Mouse (Mus musculus) urinary bladder, postnatal 4 days (tissue): ENCODE data around the gene Slc4a1.
"Not testable (repeated sequence)": the region's sequence is repeated elsewhere in the genome, so short reads cannot be mapped to it uniquely, and the experiment has no call there.

Experiments used
- DNase-seq, 2 experiments: peaks; one replicate each; pipeline ENCODE4 v3.0.0; 2021 to 2022; ENCODE audit warnings: low spot score in 2 of 2

The Slc4a1 gene

DNA sequence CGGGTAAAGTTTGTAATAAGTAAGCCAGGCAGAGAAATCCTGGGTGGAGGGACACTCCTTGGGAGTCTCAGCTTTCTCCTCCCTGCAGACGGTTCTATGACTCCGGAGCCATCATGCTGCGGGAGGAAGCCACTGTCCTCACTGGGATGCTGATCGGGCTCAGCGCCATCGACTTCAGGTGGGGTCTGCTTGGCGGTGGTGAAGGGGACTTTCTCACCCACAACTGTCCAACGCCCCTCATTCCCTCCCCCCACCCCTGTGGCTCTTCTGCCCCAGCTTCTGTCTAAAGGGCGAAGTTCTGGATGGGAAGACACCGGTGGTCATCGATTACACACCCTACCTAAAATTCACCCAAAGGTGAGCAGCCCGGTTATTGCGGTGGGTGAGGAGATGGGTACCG is 33.1 kb upstream of the Slc4a1 start:
- DNase-seq, result no peak

DNA sequence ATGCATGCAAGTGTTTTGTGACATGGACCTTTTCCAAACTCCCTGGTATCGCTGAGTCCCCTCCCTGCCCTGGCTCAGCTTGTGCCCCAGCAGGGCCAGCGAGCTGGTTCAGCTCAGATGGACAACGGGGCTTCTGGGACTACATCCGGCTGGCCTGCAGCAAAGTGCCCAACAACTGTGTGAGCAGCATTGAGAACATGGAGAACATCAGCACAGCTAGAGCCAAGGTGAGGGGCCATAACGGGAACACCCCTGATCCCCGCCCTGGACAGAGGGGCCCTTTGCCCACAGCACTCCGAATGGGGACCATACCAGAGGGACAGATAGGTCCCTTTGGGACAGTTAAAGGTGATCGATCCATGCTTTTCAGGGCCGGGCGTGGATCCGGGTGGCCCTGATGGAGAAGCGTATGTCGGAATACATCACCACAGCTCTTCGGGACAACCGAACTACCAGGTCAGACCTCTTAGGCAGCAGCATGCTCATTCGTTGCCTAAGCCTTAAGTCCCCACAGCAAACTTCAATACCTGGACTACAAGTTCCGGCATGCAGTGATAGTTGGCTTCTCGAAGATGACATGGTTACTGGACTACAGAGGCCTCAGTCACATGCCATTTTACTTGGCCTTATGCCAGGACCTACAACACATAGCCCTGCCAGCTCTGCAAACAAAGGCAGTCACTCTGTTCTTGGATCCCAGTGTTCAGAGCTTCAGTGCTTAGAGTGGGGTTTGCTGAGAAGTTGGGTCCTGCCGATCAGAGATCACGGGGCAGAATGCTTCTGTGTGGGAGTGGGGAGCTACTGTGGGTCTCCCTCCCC is 32.2 kb upstream of the Slc4a1 start:
- DNase-seq, result no peak

DNA sequence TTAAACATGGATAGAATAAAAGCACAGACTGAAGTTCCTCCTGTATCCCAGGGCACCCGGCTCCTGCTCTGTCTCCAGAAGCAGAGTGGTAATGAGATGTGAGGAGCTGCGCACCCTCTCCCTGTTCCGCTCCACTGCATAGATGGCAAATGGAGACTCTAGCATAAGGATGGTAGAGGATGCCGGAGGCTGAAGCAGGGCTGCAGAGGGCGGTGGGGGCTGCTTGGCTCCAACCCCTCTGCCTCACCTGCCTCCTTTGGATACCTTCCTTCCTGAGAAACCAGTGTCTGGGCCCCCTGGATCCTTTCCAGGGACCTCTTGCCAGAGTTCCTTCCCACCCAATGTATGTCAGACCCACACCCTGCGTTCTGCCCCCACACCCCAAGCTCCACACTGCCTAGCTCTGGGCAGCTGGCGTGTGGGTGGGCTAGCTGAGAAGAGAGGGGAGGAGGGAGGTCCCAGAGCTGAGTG is 30.7 kb upstream of the Slc4a1 start:
- no peak for DNase-seq

DNA sequence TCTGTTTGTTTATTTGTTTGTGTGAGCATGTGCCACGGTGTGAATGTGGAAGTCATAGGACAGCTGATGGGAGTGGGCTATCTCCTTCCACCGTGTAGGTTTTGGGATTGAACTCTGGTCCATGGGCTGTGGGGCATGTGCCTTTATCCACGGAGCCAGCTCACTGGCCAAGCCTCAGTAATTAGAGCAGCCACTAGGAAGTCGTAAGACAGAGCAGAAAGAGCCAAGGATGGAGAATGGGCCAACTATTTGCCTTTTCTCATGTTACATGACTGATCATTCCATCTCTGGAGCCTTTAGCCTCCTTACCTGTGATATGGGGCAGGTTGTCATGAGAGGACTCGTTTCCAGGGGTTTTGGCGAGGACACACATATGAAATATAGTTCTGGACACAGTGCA is 30.3 kb upstream of the Slc4a1 start:
- DNase-seq, result no peak

DNA sequence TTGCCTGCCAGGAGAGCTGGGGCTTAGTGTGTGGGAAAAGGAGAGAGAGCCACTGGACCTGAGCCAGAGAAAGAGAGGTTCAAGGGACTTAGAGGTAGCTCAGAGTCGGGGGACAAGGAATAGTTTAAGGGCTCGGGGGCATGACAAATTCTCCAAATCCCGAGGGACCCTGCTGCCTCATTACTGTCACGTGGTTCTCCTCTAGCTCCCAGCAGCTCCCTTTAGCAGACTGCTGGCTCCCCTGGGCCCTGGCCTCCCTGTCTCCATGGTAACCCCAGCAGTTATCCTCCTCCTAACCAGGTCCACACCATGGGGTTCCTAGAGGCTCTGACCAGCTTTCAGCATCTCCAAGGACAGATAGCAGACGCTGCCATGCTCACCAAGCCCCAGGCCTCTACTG is 29.2 kb upstream of the Slc4a1 start:
- DNase-seq, result no peak

DNA sequence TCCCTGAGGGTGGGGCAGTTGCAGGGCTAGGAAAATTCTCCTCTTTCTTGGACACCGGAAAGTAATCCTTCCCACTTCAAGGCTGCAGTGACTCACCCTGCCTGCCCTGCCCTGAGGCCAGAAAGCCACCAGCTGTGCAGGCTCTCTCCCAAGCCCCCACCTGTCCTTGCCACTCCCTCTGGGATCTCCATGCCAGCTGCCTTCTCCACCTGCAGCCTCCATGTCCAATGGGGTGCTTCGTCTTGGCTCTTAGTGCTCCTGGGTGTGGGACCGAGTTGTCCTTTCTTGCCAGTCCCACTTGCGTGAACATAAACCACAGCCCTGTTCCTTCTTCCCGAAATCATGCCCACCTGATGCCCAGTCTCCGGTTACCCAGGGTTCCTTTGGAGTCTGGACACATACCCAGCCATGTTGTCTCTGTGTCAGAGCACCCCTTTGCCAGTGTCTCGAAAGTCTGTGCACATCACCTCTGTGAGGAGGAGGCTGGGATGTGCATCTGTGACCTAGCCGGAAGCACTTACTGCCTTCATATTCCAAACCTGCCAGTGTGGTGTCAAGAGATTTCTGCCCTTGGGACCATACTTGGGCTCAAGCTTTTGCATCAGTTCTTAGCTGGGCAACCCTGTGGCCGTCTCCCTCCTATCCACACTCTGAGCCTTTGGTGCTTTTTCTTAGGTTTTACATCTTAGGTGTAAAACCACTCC is 28.6 kb upstream of the Slc4a1 start:
- DNase-seq, result no peak

DNA sequence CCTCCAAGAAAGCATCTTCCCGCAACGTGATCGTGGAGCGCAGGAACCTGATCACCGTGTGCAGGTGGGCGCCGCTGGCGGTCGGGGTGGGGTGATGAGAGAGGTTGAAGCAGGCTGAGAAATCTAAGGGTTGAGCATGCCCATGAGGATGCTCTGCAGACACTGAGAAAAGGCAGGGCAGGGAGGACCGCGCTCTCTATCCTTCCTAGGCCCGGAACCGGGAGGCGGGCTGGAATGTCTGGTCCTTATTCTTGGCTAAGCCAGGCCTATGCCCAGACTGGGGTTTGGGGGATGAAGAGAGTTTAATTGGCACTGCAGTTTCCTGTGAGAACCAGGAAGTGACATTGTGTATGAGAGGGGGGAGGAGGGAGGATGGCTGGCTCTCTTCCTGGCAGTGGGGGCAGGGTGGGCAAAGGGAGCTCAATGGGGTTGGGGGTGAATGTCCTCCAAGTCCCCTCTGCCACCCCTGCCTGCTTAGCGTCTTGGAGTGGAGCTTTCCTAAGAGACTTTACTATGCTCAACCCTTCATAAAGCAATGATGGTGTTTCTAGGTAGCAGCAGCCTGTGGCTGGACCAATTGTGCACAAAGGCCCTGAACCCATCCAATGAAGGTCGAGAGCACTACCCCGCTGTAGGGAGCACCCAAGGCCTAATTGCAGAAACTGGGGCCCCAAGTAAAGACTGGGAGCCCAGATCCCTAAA is 27.9 kb upstream of the Slc4a1 start:
- no peak for DNase-seq

DNA sequence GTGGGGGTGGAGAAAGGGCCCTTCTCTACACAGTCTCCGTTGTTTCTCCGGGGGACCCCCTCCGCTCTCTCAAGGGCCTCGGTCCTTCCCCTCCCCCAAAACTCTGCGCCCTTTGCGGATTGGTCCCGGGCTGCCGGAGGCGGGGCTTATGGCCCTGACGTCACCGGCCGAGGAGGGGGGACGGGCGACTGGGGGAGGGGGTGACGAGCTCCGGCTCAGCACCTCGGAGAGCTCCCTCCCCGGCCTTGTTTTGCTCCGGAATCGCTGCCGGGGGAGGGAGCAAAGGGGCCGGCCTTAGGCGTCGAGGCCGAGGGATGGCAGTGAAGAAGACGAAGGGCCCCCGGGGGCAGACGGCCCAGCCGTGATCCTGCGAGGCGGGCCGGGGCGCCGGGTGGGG is 27.2 kb upstream of the Slc4a1 start, which contains the start of gene Rundc3a:
Rundc3a (plus strand) TSS at position 166 of the 397 bp plus-strand sequence.
- DNase-seq, result peak; percentile 79 to 87

DNA sequence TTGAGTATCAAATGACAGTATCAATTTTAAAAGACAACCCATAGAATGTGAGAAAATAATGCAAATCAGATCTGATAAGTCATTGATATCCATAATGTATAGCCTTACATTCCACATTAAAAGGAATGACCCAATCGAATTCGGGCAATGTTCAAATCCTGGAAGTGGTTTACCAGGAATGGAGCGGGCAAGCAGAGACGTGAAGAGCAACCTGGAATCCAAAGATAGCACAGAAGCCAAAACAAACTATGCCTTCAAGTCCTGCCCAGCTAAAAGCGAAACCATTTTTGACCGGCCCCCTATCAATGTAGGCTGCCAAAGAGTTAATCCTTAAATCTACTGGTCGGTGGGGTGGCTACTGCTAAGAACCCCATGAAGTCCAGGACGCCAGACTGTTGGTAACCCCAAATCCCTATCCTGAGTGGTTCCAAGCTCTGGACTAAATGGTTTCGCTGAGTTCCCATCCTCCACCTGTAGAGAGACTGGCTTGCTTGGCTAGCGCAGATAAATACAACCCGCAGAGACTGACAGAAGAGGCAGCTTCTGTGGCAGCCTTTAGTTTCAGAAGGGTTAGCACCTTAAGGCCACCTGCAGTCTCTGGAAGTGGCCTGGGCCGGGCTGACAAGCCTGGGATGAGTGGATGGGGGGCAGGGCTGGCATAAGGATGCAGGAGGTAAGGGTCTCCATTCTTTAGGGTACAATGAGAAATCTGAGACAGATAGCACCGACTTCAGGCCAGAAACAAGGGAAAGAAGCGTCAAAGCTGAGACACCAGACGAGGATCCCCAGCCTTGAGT is 26.6 kb upstream of the Slc4a1 start:
- DNase-seq, result no peak

DNA sequence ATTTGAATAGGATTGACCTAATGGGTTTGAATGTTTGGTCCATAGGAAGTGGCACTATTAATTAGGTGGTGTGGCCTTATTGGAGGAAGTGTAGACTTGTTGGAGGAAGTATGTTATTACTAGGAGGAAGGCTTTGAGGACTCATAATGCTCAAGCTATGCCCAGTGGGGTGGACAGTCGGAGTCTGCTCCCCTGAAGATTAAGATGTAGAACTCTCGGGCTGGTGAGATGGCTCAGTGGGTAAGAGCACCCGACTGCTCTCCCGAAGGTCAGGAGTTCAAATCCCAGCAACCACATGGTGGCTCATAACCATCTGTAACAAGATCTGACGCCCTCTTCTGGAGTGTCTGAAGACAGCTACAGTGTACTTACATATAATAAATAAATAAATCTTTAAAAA is 23.4 kb upstream of the Slc4a1 start:
- not testable (repeated sequence) for DNase-seq

DNA sequence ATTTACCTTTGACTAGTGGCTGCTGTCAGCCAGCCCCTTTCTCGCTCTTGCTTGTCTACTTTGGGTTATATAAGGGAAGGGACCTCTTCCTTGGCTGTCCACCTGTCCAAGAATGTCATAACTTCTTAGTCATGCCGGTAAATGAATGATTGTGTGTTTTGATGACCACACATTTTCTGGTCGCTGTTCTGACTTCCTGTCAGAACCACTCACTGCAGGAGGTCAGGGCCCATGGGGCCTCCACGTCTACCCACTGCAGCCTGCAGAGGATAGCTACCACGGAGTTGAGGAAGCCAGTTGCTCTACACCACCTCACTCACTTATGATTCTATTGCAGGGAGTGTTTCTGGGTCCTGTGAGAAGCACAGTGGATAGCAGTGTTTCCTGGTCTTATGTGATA is 20.1 kb upstream of the Slc4a1 start:
- no peak for DNase-seq

DNA sequence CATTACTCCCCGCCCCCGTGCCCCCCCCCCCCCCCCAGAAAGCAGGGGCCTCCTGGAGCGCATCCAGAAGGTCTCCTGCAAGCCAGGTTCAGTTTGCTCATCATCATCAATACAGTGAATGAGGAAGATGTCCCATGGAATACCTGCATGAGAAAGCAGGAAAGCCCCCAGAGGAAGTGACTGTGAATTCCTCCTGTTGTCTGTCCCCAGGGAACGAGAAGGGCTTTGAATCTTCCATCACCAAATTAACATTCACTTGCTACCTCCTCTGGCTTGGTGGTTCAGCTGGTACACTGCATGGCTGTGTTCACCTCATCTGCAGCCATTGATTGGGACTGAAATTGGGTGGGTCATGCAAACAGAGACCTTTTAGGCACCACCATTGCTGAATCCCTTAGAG is 19.1 kb upstream of the Slc4a1 start:
- DNase-seq, result no peak

DNA sequence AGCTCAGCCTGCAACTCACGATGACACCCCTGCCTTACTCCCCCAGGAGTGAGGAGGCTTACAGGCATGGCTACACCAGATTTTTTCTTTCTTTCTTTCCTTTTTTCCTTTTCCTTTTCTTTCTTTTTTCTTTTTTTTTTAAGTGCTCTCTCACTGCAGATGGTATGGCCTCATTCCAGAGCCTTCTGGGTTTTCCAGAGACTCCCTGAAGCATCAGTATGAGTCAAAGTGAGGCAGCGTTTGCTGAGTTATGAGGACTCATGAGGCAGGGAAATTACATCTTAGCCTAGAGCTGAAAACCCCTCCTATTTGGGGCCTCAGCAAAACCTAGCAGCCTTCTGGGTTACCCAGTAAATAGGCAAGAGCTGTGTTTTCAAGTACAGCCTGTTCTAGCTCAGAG is 18.4 kb upstream of the Slc4a1 start:
- no peak for DNase-seq

DNA sequence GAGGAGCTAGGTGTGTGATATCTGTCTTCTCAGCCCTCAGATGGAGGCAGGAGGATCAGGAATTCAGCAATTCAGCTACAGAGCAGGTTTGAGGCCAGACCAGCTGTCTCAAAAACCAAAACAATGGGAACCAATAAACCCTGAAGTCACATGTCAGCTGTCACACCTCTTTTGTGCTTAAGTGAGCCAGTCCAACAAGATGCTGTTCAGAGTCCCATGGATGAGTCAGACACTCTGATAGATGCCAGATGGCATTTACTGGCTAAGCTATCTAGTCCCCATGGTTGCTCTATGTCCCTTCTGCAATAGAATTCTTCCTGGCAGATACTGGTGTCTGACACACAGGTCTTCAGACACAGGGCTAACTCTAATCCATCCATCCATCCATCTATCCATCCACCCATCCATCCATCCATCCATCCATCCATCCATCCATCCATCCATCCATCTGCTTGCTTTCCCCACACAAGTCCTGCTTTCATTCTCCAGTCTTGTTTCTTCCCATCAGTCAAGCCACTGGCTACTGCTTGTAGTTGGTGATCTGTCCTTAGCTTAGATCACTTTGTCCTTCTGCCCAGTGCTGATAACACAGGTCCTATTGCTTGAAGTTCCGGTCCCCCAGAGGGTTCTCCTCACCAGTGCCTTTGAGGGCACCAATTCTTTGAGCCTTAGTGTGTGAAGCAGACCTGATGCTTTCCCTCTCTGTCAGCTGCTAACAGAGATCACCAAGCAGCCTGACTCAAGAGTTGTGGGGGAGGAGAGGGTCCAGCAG is 17.5 kb upstream of the Slc4a1 start:
- DNase-seq, result no peak

DNA sequence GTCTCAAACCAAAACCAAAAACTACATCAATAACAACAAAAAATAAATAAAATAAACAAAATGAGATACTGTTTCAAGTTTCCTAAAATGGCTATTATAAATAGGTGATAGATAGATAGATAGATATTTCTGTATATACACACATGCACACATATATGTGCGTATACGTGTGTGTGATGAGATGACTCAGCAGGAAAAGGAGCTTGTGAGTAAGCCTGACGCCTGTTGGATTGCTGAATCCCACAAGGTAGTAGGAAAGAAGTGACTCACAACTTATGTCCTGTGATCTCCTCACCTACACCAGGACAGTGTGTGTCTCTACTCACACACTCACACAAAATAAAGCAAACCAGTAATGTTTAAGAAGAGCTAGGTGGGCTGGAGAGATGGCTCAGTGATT is 16.8 kb upstream of the Slc4a1 start:
- DNase-seq, result no peak

DNA sequence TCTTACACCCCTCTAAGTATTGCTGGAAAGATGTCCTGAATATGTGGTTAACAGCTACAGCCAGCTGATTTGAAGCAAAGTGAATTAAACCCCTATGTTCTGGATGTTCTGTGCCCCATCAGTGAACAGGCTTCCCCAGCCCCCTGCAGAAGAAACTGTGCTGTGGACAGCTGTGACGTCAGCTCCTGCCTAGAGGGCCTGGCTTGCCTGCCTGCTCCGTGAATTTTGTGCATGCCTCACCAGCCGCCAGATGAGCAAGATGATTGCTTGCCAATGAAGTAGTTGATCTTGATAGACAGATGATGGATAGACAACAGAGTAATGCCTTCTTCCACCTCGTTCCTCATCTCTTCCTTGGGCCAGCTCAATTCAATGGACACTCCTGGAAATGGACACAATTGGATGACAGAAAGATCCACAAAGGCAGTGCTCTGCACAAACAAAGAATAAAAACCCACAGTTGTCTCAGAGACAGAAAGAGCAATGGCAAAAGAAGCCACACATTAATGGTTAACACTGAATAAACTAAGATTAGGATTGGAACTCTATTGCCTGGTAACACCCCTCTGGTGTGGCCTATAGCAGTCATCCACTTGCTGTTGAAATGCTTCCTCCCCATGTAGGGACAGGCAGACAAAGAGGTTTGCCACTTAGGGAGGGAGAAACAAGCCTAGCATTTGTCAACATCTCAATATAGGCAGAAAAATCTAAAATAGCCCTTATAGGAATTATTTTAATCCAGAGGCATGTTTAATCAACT is 15.5 kb upstream of the Slc4a1 start:
- DNase-seq, result no peak

DNA sequence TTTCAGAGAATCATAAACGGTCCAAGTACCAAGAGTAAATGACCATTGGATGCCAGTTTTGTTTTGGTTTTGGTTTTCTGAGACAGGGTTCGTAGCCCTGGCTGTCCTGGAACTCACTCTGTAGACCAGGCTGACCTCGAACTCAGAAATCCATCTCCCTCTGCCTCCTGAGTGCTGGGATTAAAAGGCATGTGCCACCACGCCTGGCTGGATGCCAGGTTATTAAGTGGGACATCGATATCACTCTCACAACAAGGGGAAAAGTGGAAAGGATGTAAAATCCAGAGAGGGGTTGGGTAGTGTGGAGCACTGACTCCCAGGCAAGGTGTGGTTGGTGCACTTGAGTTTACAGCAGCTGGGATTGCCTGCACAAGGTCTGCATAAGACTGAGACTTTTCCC is 14.1 kb upstream of the Slc4a1 start:
- peak in 1 of 2 experiments; percentile 54 for DNase-seq

DNA sequence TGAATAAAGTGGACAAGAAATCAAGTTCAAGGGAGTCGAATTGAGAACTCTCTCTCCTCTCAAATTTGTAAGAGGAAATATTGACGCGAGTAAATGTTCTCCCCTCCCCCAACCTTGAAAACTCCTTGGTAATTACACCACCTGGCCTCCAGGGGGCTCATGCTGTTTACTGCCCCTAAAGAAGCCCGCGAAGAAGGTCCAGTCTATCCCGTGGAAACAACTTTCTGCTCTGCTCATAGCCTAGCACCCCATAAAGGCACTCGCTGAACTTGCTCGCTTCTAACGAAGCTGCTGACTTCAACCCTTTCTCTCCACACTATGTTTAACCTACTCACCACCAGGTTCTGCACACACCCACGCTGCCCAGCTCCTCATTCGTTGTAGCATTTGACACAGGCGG is 11.2 kb upstream of the Slc4a1 start:
- peak in 1 of 2 experiments; percentile 38 for DNase-seq

DNA sequence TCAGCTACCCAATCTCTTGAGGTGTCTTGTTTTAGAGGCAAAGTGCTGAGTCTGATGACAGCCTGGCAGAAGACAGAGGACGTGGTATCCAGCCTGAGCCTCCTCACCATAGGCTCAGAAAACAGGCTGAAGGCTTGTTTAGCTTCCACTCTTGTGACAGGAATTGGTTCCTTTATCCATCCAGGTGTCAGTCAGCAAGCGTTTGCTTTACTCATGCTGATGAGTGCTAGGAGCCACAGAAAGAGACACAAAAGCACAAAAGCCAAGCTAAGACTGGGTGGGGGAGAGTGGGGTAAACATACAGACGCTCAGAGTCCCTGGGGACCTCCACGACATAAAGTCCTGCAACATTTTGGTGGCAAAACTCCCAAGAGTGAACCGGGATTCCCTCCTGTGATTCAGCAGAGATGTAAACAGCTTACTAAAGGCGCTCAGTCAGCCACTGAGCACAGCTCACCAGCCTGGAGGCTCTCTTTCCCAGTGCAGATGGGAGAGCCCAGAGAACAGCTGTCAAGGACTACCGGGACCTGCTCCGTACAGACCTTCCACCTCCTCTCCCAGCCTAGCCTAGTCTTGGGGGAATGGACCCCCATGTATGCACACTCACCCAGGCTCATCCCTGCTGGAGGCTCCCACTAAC is 10.3 kb upstream of the Slc4a1 start:
- peak in 1 of 2 experiments; percentile 54 for DNase-seq
